Mouse (Mus musculus) A20 (cell line): ENCODE measurements around the gene Bcor.

Experiments
- DNase-seq: peaks from one replicate; pipeline ENCODE4 v3.0.0-alpha.2; 2011; ENCODE audit warnings: low read depth, low spot score

The Bcor gene

GRCm38 (mm10) chrX:12159981-12160656 lies at the start of gene Bcor:
Gene Bcor (minus strand): TSS chrX:12160355.
- DNase-seq, result peak; percentile 77

GRCm38 (mm10) chrX:12202951-12203350 lies 42.8 kb upstream of the Bcor start:
- DNase-seq, result no peak

GRCm38 (mm10) chrX:12201111-12201510 lies 41.0 kb upstream of the Bcor start:
- no peak for DNase-seq

GRCm38 (mm10) chrX:12195234-12195919 lies 35.2 kb upstream of the Bcor start:
- DNase-seq, result peak; percentile 66

GRCm38 (mm10) chrX:12192343-12192742 lies 32.2 kb upstream of the Bcor start:
- no peak for DNase-seq

- DNase-seq, result no peak
Measured at GRCm38 (mm10) chrX:12189511-12189910, 29.4 kb upstream of the Bcor start.

- DNase-seq, result peak; percentile 2
Measured at GRCm38 (mm10) chrX:12175198-12175960, 15.2 kb upstream of the Bcor start.

- no peak for DNase-seq
Measured at GRCm38 (mm10) chrX:12170128-12170527, 10.0 kb upstream of the Bcor start.

- no peak for DNase-seq
Measured at GRCm38 (mm10) chrX:12164591-12165529, 4.7 kb upstream of the Bcor start.

- peak; percentile 69 for DNase-seq
Measured at GRCm38 (mm10) chrX:12159534-12159881, 647 bp downstream of the Bcor start.

GRCm38 (mm10) chrX:12158821-12159533 lies 1.2 kb downstream of the Bcor start:
- DNase-seq, result peak; percentile 65

GRCm38 (mm10) chrX:12158244-12158820 lies 1.8 kb downstream of the Bcor start:
- peak; percentile 86 for DNase-seq

- no peak for DNase-seq
Measured at GRCm38 (mm10) chrX:12157331-12157930, 2.7 kb downstream of the Bcor start.

GRCm38 (mm10) chrX:12155842-12156291 lies 4.3 kb downstream of the Bcor start:
- DNase-seq, result no peak

GRCm38 (mm10) chrX:12155068-12155840 lies 4.9 kb downstream of the Bcor start:
- DNase-seq, result peak; percentile 39

GRCm38 (mm10) chrX:12153141-12154095 lies 6.7 kb downstream of the Bcor start:
- DNase-seq, result no peak

GRCm38 (mm10) chrX:12151996-12152904 lies 7.9 kb downstream of the Bcor start:
- DNase-seq, result no peak
